Mouse (Mus musculus) kidney, postnatal 0 days (tissue): ENCODE measurements around the gene Gm20388. TPM values are rescaled to one million over a fixed set of nuclear protein-coding genes. Genes with fewer than 3 reads are reported as not detected.
A peak's percentile ranks its signal among the peaks of the same experiment; 100 is the strongest.
"Not testable (repeated sequence)": the region's sequence is repeated elsewhere in the genome, so short reads cannot be mapped to it uniquely, and the experiment has no call there.

Source experiments
- ATAC-seq: fragments of 200-750 bp; cut with Nextera tagmentation; replicated peaks from 2 replicates; pipeline ENCODE4 v1.8.0; 2017; ENCODE audit warnings: low read depth, moderate number of reproducible peaks, moderate TSS enrichment, moderate library complexity; ENCODE audit not compliant: low FRiP score
- DNase-seq: peaks from one replicate; pipeline ENCODE4 v3.0.0-alpha.2; 2016; ENCODE audit warnings: low spot score
- H3K27ac ChIP-seq: fragments of 300-500 bp; sonication (generic); 2 replicates; pipeline ENCODE4 v1.5.1; 2014; ENCODE audit warnings: mild to moderate bottlenecking
- H3K27me3 ChIP-seq: fragments of 300-500 bp; sonication (generic); 2 replicates; pipeline ENCODE4 v1.6.1; 2014; ENCODE audit warnings: low read length, mixed read lengths; ENCODE audit not compliant: insufficient read depth
- H3K36me3 ChIP-seq: fragments of 300-500 bp; sonication (generic); 2 replicates; pipeline ENCODE4 v1.6.1; 2014; ENCODE audit warnings: low read length, mixed read lengths; ENCODE audit not compliant: insufficient read depth
- H3K4me1 ChIP-seq: fragments of 300-500 bp; sonication (generic); replicated peaks from 2 replicates; pipeline ENCODE4 v1.6.1; 2014; ENCODE audit warnings: antibody characterized with exemption, low read length, mixed read lengths; ENCODE audit not compliant: insufficient read depth
- H3K4me2 ChIP-seq: fragments of 300-500 bp; sonication (generic); 2 replicates; pipeline ENCODE4 v1.6.1; 2014; ENCODE audit warnings: mild to moderate bottlenecking, low read length, moderate library complexity, mixed read lengths
- H3K4me3 ChIP-seq: fragments of 300-500 bp; sonication (generic); replicated peaks from 2 replicates; pipeline ENCODE4 v1.5.1; 2014; ENCODE audit warnings: low read depth, low read length
- H3K9ac ChIP-seq: fragments of 300-500 bp; sonication (generic); 2 replicates; pipeline ENCODE4 v1.6.1; 2014; ENCODE audit warnings: low read depth, low read length
- H3K9me3 ChIP-seq: fragments of 300-500 bp; sonication (generic); replicated peaks from 2 replicates; pipeline ENCODE4 v1.6.1; 2016; ENCODE audit warnings: low read length, inconsistent platforms, mixed read lengths
- CTCF ChIP-seq: IDR thresholded peaks from 2 replicates; pipeline ENCODE4 v1.5.1; 2016; ENCODE audit warnings: antibody characterized with exemption, low read depth, mild to moderate bottlenecking, moderate library complexity
- WGBS: fragments of 180-500 bp; shearing (Covaris S2); extraction: QIAGEN DNeasy Blood & Tissue Kit; methylation state at CpG from one replicate; pipeline ENCODE4 v1.1.7; 2014; 5-methylcytosine and 5-hydroxymethylcytosine counted together
- polyA plus RNA-seq: library from polyadenylated mRNA; unstranded; fragments of >200 nt; fragmentation: Nextera tagmentation; extraction: Ambion mirVana; gene quantifications from 2 replicates; pipeline ENCODE4 v1.2.1, GENCODE M21; 2015

Gm20388 gene
- polyA plus RNA-seq, 1 experiment from 2014 or later: not detected

DNA sequence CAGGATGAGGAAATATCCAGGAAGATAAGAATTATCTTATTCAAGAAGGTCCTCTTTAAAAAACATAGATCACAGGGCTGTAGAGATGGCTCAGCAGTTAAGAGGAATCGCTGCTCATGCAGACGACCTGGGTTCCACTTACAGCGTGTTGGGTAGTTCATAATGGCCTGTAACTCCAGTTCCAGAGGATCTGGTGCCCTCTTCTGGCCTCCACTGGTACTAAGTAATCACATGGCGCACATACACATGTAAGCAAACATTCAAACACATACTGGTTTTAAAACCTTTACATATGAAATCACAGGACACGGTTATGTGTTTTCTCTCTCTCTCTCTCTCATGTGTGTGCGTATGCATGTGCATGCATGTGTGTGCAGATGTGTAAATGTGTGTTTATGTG is 1226.2 kb downstream of the Gm20388 start:
- no peak overlapping the region for H3K4me2 ChIP-seq
- 96% methylated on average over 6 of the region's 6 CpGs for WGBS

GRCm38 (mm10) chr8:121145457-121146134 is 1235.0 kb downstream of the Gm20388 start:
- H3K4me2 ChIP-seq, ATAC-seq, H3K27me3 ChIP-seq, H3K27ac ChIP-seq, H3K9me3 ChIP-seq, H3K9ac ChIP-seq, H3K4me1 ChIP-seq, H3K4me3 ChIP-seq, DNase-seq, H3K36me3 ChIP-seq: not testable (repeated sequence)
- 77% methylated on average over 4 of the region's 6 CpGs for WGBS

More for the DNA sequence above, 1226.2 kb downstream of the Gm20388 start:
- no peak for DNase-seq
- no peak for ATAC-seq
- Histone ChIP-seq H3K27me3 (no peaks in the 10 kb centered on the region), H3K27ac (no peak overlapping the region), H3K9ac (no peak overlapping the region), H3K4me1 (no peaks in the 10 kb centered on the region), H3K4me3 (no peak overlapping the region), H3K9me3 (0 out of 2 replicates have a peak, but pooled peaks cover 2% of the 10 kb centered on the region), H3K36me3 (no peaks in the 10 kb centered on the region)
- peak; percentile 30; the same call in 1 of the 2 replicates for TF ChIP-seq CTCF

DNA sequence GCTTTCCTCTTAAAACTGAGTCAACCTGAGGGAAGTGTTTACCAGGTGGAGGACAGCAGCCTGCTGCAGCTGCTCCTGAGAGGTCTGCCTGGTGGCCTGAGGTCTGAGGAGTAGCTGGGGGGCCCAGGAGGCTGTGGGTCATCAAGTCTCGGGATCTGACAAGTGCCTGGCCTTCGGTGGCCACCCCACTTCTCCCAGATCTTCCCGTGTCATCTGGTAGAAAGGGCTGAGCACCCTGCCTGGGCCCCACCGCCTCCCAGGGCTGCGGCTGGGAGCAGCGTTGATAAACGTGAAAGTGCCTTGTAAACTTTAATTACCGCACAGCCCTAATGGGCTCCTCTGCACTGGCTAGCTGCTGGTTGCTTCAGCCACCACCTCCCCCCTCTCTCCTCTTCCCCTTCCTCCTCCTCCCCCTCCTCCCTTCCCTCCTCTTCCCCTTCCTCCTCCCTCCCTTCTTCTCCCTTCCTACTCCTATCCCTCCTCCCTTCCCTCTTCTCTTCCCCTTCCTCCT is 1238.0 kb downstream of the Gm20388 start:
- 12% methylated on average over 8 of the region's 8 CpGs for WGBS
- DNase-seq (no peak), ATAC-seq (no peak)

DNA sequence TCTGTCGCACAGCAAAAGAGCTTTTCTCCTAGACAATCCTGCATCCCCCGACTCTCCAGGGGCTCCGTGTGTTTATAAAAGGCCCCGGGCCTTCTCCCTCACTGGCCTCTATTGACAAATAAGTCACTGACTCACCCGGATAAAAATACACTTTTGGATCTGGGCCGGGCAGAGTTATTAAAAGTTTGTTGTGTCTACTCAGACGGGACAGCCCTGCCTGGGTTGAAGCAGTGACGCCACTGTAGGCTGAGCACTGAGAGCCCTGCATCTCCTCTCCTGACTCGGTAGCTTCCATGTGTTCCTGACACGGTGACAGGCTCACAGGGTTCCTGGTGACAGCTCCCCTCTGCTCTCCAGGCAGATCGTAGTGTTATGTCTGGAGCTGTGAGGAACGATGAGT is 1241.8 kb downstream of the Gm20388 start:
- WGBS: 48% methylated on average over 12 of the region's 12 CpGs
- H3K4me3 ChIP-seq: no peak overlapping the region
- DNase-seq: no peak
- TF ChIP-seq CTCF: no peak
- H3K27me3 ChIP-seq: no peaks in the 10 kb centered on the region
- no peak overlapping the region for H3K4me2 ChIP-seq
- no peaks in the 10 kb centered on the region for H3K9me3 ChIP-seq
- H3K36me3 ChIP-seq: no peaks in the 10 kb centered on the region
- no peaks in the 10 kb centered on the region for H3K4me1 ChIP-seq
- H3K27ac ChIP-seq: no peak overlapping the region
- no peak overlapping the region for H3K9ac ChIP-seq
- no peak for ATAC-seq

More for the DNA sequence above, 1238.0 kb downstream of the Gm20388 start:
- Histone ChIP-seq H3K9ac (no peak overlapping the region), H3K9me3 (no peaks in the 10 kb centered on the region), H3K27ac (no peak overlapping the region), H3K27me3 (no peaks in the 10 kb centered on the region), H3K4me2 (no peak overlapping the region), H3K36me3 (no peaks in the 10 kb centered on the region), H3K4me1 (no peaks in the 10 kb centered on the region), H3K4me3 (no peak overlapping the region)
- no peak for TF ChIP-seq CTCF

DNA sequence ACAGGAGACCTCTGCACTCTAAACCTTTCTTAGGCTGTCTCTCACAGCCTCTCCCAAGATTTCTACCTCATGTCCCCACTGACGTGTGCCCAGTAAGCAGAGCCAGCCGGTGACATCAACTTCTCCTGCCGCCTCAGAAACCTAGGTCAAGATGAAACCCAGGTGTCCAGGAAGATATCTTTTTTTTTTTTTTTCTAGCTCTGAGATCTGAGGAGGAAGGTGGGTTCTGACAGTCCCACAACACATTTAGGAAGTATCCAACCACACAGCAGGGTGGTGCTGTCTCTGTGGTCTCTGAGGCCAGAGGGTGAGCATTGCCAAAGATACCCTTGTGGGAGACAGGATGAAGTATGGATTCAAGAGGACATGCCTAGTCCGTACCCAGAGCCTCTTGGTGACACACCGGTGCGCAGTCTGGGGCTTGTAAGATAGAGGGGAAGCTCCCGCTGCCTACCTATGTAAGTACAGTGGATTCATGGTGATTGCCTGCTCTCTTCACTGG is 1246.4 kb downstream of the Gm20388 start:
- no peak overlapping the region for H3K9ac ChIP-seq
- 88% methylated on average over 7 of the region's 7 CpGs for WGBS
- H3K4me3 ChIP-seq: no peak overlapping the region
- no peak for DNase-seq
- peaks cover 3% of the 10 kb centered on the region; the same call in 1 of the 2 replicates for H3K4me1 ChIP-seq
- no peaks in the 10 kb centered on the region for H3K9me3 ChIP-seq
- no peak overlapping the region for H3K4me2 ChIP-seq
- ATAC-seq: no peak
- H3K27ac ChIP-seq: no peak overlapping the region
- no peaks in the 10 kb centered on the region for H3K36me3 ChIP-seq
- H3K27me3 ChIP-seq: no peaks in the 10 kb centered on the region
- TF ChIP-seq CTCF: no peak

DNA sequence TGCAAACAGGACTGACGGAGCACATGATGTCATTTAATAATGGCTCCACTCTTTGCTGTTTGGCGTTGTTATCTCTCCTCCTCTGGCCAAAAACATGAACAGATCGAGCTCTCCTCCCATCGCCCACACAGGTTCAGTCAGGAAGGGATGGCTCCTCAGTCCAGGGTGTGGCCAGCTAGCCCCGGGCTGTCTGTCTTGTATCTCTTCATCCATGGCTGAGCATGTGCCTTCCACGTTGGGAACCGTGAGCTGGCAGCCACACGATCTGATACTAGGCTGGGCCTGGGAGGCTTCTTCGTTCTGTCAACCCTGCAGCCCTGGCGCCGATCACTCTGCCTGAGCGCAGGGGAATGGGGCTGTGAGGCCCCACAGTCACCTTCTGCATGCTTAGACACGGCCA is 1248.2 kb downstream of the Gm20388 start:
- 50% methylated on average over 13 of the region's 13 CpGs for WGBS
- H3K27ac ChIP-seq: no peak overlapping the region
- 0 out of 2 replicates have a peak, but pooled peaks have one; percentile 49 for ATAC-seq
- no peak overlapping the region for H3K4me2 ChIP-seq
- no peaks in the 10 kb centered on the region for H3K27me3 ChIP-seq
- no peak for TF ChIP-seq CTCF
- no peaks in the 10 kb centered on the region for H3K36me3 ChIP-seq
- H3K4me3 ChIP-seq: no peak overlapping the region
- H3K4me1 ChIP-seq: peaks cover 4% of the 10 kb centered on the region
- DNase-seq: no peak
- H3K9ac ChIP-seq: no peak overlapping the region
- H3K9me3 ChIP-seq: no peaks in the 10 kb centered on the region
